Mouse (Mus musculus): ENCODE results near the gene Ndfip2. TPM values are rescaled to one million over a fixed set of nuclear protein-coding genes. Genes with fewer than 3 reads are reported as not detected.

Gene Ndfip2
- total and polyA plus RNA-seq, 3 experiments: 13.7 to 26.3 TPM; not detected in 1

GRCm38 (mm10) chr14:105333475-105334094 is 75.2 kb downstream of the Ndfip2 start:
- no peaks in the 10 kb centered on the region for H3K79me2 ChIP-seq (ENCODE audit: control insufficient read depth, insufficient read depth, low read length, poor library complexity)
- no peak overlapping the region for H3K4me3 ChIP-seq (ENCODE audit: control insufficient read depth in 1 of 2, insufficient read depth in 1 of 2, low read depth in 2 of 2, low read length in 2 of 2)
- TF ChIP-seq SIN3A (IDR thresholded peaks at IDR 0.05; ENCODE audit: low read length) (no peak), MAX (IDR thresholded peaks at IDR 0.05; ENCODE audit: low read length) (no peak), E2F4 (IDR thresholded peaks at IDR 0.05; ENCODE audit: borderline replicate concordance, low read depth, low read length) (no peak), BHLHE40 (IDR thresholded peaks at IDR 0.05; ENCODE audit: borderline replicate concordance, low read depth, low read length) (no peak), JUND (IDR thresholded peaks at IDR 0.05; ENCODE audit: low read depth, low read length) (no peak), KAT2A (conservative IDR thresholded peaks at IDR 0.05; ENCODE audit: low read depth, low read length) (no peak), USF1 (IDR thresholded peaks at IDR 0.05; ENCODE audit: low read depth, low read length) (no peak), MEF2A (IDR thresholded peaks at IDR 0.05; ENCODE audit: extremely low read depth, insufficient replicate concordance, low read depth, low read length, poor library complexity, severe bottlenecking) (no peak), MYC (IDR thresholded peaks at IDR 0.05; ENCODE audit: low read depth, low read length) (no peak), GABPA (IDR thresholded peaks at IDR 0.05; ENCODE audit: low read depth, low read length) (no peak), ELF1 (IDR thresholded peaks at IDR 0.05; ENCODE audit: low read depth, low read length) (no peak), SMC3 (IDR thresholded peaks at IDR 0.05; ENCODE audit: low read depth, low read length) (no peak)
- H3K4me1 ChIP-seq (ENCODE audit: control insufficient read depth in 1 of 2, insufficient read depth in 2 of 2, low read length in 2 of 2): no peaks in the 10 kb centered on the region
- no peak for DNase-seq (ENCODE audit: low read depth, low spot score)
- H3K27ac ChIP-seq (ENCODE audit: control insufficient read depth, low read depth, low read length): no peak overlapping the region
- H3K36me3 ChIP-seq (ENCODE audit: control insufficient read depth in 1 of 2, insufficient read depth in 2 of 2, low read length in 2 of 2): no peaks in the 10 kb centered on the region
- no peak overlapping the region for H3K9ac ChIP-seq (ENCODE audit: control insufficient read depth, low read depth, low read length, poor library complexity, severe bottlenecking)
- H3K27me3 ChIP-seq (ENCODE audit: control insufficient read depth in 1 of 2, insufficient read depth in 2 of 2, low read length in 2 of 2): no peaks in the 10 kb centered on the region
- no peaks in the 10 kb centered on the region for H3K9me3 ChIP-seq (replicated peaks; ENCODE audit: insufficient read depth, low read length)

GRCm38 (mm10) chr14:105341765-105342164 is 83.4 kb downstream of the Ndfip2 start:
- Histone ChIP-seq H3K27me3 (ENCODE audit: control insufficient read depth in 1 of 2, insufficient read depth in 2 of 2, low read length in 2 of 2) (no peaks in the 10 kb centered on the region), H3K27ac (ENCODE audit: control insufficient read depth, low read depth, low read length) (no peak overlapping the region), H3K4me1 (ENCODE audit: control insufficient read depth in 1 of 2, insufficient read depth in 2 of 2, low read length in 2 of 2) (no peaks in the 10 kb centered on the region), H3K79me2 (ENCODE audit: control insufficient read depth, insufficient read depth, low read length, poor library complexity) (no peaks in the 10 kb centered on the region), H3K4me3 (ENCODE audit: control insufficient read depth in 1 of 2, insufficient read depth in 1 of 2, low read depth in 2 of 2, low read length in 2 of 2) (no peak overlapping the region), H3K9ac (ENCODE audit: control insufficient read depth, low read depth, low read length, poor library complexity, severe bottlenecking) (no peak overlapping the region), H3K9me3 (replicated peaks; ENCODE audit: insufficient read depth, low read length) (no peaks in the 10 kb centered on the region), H3K36me3 (ENCODE audit: control insufficient read depth in 1 of 2, insufficient read depth in 2 of 2, low read length in 2 of 2) (no peaks in the 10 kb centered on the region)
- DNase-seq (ENCODE audit: low read depth, low spot score): no peak
- no peak for TF ChIP-seq HCFC1 (IDR thresholded peaks at IDR 0.05; ENCODE audit: low read depth, low read length)
- no peak for TF ChIP-seq KAT2A (conservative IDR thresholded peaks at IDR 0.05; ENCODE audit: low read depth, low read length)
- TF ChIP-seq UBTF (IDR thresholded peaks at IDR 0.05; ENCODE audit: borderline replicate concordance, insufficient read depth, low read depth, low read length): no peak

- Histone ChIP-seq H3K27me3 (ENCODE audit: control insufficient read depth in 1 of 2, insufficient read depth in 2 of 2, low read length in 2 of 2) (no peaks in the 10 kb centered on the region), H3K27ac (ENCODE audit: control insufficient read depth, low read depth, low read length) (no peak overlapping the region), H3K9ac (ENCODE audit: control insufficient read depth, low read depth, low read length, poor library complexity, severe bottlenecking) (no peak overlapping the region), H3K36me3 (ENCODE audit: control insufficient read depth in 1 of 2, insufficient read depth in 2 of 2, low read length in 2 of 2) (no peaks in the 10 kb centered on the region), H3K4me1 (ENCODE audit: control insufficient read depth in 1 of 2, insufficient read depth in 2 of 2, low read length in 2 of 2) (no peaks in the 10 kb centered on the region), H3K79me2 (ENCODE audit: control insufficient read depth, insufficient read depth, low read length, poor library complexity) (no peaks in the 10 kb centered on the region), H3K9me3 (replicated peaks; ENCODE audit: insufficient read depth, low read length) (no peaks in the 10 kb centered on the region), H3K4me3 (ENCODE audit: control insufficient read depth in 1 of 2, insufficient read depth in 1 of 2, low read depth in 2 of 2, low read length in 2 of 2) (no peak overlapping the region)
- DNase-seq (ENCODE audit: low read depth, low spot score): no peak
- no peak for TF ChIP-seq ZNF384 (IDR thresholded peaks at IDR 0.05; ENCODE audit: low read depth, low read length)
- TF ChIP-seq SIN3A (IDR thresholded peaks at IDR 0.05; ENCODE audit: low read length): no peak
- TF ChIP-seq ZKSCAN1 (IDR thresholded peaks at IDR 0.05; ENCODE audit: low read depth, low read length): no peak
- TF ChIP-seq E2F4 (IDR thresholded peaks at IDR 0.05; ENCODE audit: borderline replicate concordance, low read depth, low read length): no peak
- TF ChIP-seq CHD1 (IDR thresholded peaks at IDR 0.05; ENCODE audit: low read depth, low read length): no peak
- no peak for TF ChIP-seq TAL1 (IDR thresholded peaks at IDR 0.05; ENCODE audit: low read length)
- no peak for TF ChIP-seq UBTF (IDR thresholded peaks at IDR 0.05; ENCODE audit: borderline replicate concordance, insufficient read depth, low read depth, low read length)
- no peak for TF ChIP-seq MXI1 (IDR thresholded peaks at IDR 0.05; ENCODE audit: low read depth, low read length)
- no peak for TF ChIP-seq NRF1 (IDR thresholded peaks at IDR 0.05; ENCODE audit: insufficient read depth, low read depth, low read length, poor library complexity, severe bottlenecking)
- TF ChIP-seq GABPA (IDR thresholded peaks at IDR 0.05; ENCODE audit: low read depth, low read length): no peak
- no peak for TF ChIP-seq MEF2A (IDR thresholded peaks at IDR 0.05; ENCODE audit: extremely low read depth, insufficient replicate concordance, low read depth, low read length, poor library complexity, severe bottlenecking)
- no peak for TF ChIP-seq CHD2 (IDR thresholded peaks at IDR 0.05; ENCODE audit: low read length)
- no peak for TF ChIP-seq USF1 (IDR thresholded peaks at IDR 0.05; ENCODE audit: low read depth, low read length)
- no peak for TF ChIP-seq USF2 (IDR thresholded peaks at IDR 0.05; ENCODE audit: borderline replicate concordance in 1 of 2, insufficient read depth in 1 of 2, low read depth in 1 of 2, low read length in 2 of 2)
- no peak for TF ChIP-seq ZMIZ1 (IDR thresholded peaks at IDR 0.05; ENCODE audit: low read depth, low read length)
- no peak for TF ChIP-seq KAT2A (conservative IDR thresholded peaks at IDR 0.05; ENCODE audit: low read depth, low read length)
Observed at GRCm38 (mm10) chr14:105354121-105354520, 95.7 kb downstream of the Ndfip2 start.
